Mouse (Mus musculus): ENCODE measurements around the gene Sapcd1.

DNA sequence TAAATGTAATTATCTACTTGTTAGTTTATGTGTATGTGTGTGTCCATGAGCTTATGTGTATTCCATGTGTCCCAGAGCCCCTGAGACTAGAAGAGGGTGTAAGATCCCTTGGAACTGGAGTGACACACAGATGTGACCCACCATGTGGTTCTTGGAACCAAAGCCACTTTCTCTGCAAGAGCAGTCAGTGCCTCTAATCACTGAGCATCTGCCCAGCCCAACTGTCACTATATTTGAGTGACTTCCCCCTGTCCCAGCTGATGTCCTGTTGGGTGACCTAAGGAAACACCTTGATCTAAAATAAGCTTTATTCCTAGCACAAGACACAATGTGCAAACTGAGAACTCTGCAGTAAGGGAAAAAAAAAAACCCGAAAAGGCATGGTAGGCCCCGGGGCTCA is 499 bp upstream of the Sapcd1 start:
- TF ChIP-seq CTCF (IDR thresholded peaks at IDR 0.05; ENCODE audit: control insufficient read depth, insufficient read depth, low read length) (no peak), POLR2A (IDR thresholded peaks at IDR 0.05; ENCODE audit: borderline replicate concordance, control insufficient read depth, low read depth, low read length) (no peak)

Measured in bone marrow, adult 2 months (tissue).